8 mouse cellular contexts compared by ENCODE assay signal in the genomic region with DNA sequence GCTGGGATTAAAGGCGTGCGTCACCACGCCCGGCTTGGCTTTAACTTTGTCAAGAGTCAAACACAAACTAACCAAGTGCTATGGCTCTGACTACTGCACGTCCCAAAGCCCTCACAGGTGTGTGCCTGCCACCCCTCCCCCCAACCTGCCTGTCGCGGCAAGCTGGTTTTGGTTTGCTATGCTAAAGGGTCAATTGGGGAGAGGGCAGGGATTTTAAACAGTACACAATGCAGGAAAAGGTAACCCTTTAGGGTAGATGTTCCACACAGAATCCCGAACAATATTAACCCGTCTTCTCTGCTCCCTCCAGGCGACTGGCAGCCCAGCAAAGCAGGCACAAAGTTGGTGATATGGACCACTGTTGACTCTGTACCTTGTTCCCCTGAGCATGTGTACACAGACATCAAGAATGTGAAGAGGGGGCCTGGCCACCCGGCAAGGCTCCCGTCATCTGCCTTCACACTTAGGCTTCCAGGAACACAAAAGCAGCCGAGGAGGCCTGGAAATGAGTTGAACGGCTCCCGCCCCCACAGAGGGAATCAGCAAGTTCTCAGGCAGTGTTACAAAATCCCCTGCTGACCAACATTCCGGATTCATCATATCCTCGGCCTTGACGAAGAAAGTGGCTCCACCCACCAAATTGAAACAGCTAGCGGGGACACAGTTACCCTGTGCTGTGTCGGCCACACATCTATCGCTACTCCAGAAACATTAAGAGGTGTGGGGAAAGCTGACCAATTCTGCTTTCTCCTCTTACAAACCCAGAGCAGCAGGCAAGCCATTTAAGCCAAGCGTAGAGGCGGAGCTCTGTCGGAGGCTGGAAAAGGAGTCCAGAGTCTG. TPM values are rescaled to one million over a fixed set of nuclear protein-coding genes. Genes with fewer than 3 reads are reported as not detected.
DNase-seq lines count a peak whose midpoint lies in the region; ATAC-seq lines count a peak whose summit lies in the region.

No protein-coding gene starts in this region.

- peak overlapping the region; percentile 56 for H3K4me2 ChIP-seq in liver, embryonic 16.5 days (ENCODE audit: low read depth, low read length)
- peak overlapping the region; percentile 5; the same call in 1 of the 2 replicates for H3K4me2 ChIP-seq in neural tube, embryonic 11.5 days (ENCODE audit: low read depth)

- no peak overlapping the region for H3K9ac ChIP-seq in liver, embryonic 16.5 days (ENCODE audit: low read depth, low read length)
- no peak overlapping the region for H3K9ac ChIP-seq in neural tube, embryonic 11.5 days (ENCODE audit: low read length)

- H3K4me1 ChIP-seq in liver, embryonic 16.5 days (ENCODE audit: control insufficient read depth, low read depth, low read length) = peaks cover 16% of the 10 kb centered on the region
- H3K4me1 ChIP-seq in neural tube, embryonic 11.5 days (ENCODE audit: control insufficient read depth, insufficient read depth, low read length) = peaks cover 11% of the 10 kb centered on the region; the same call in 1 of the 2 replicates

- H3K4me3 ChIP-seq in liver, embryonic 16.5 days (ENCODE audit: low read depth, low read length) = peak overlapping the region; percentile 57
- H3K4me3 ChIP-seq in neural tube, embryonic 11.5 days (ENCODE audit: low read depth, low read length) = no peak overlapping the region

- no peaks in the 10 kb centered on the region for H3K36me3 ChIP-seq in liver, embryonic 16.5 days (ENCODE audit: control insufficient read depth, insufficient read depth)
- H3K36me3 ChIP-seq in neural tube, embryonic 11.5 days (ENCODE audit: control insufficient read depth, insufficient read depth, low read length) = no peaks in the 10 kb centered on the region

- H3K9me3 ChIP-seq in liver, embryonic 16.5 days (replicated peaks; ENCODE audit: control insufficient read depth, low read length) = no peaks in the 10 kb centered on the region
- H3K9me3 ChIP-seq in neural tube, embryonic 11.5 days (ENCODE audit: control insufficient read depth, low read length) = no peaks in the 10 kb centered on the region

- peaks cover 60% of the 10 kb centered on the region for H3K27me3 ChIP-seq in liver, embryonic 16.5 days (ENCODE audit: control insufficient read depth, insufficient read depth, low read depth, low read length)
- peaks cover 60% of the 10 kb centered on the region for H3K27me3 ChIP-seq in neural tube, embryonic 11.5 days (ENCODE audit: control insufficient read depth, insufficient read depth, low read length)

- WGBS in liver, embryonic 16.5 days (ENCODE audit: insufficient replicate concordance) = 10% methylated on average over 24 of the region's 24 CpGs
- 4% methylated on average over 24 of the region's 24 CpGs for WGBS in neural tube, embryonic 11.5 days

- peak; percentile 29 to 36 for DNase-seq in left cerebral cortex, adult 18-20 months (ENCODE audit: low spot score in 2 of 2)
- DNase-seq in left cerebral cortex, adult 9 months (ENCODE audit: low spot score in 2 of 2) = no peak
- peak; percentile 77 for DNase-seq in adrenal gland, postnatal 10 days
- peak; percentile 20 to 37 for DNase-seq in gastrocnemius, adult 8-10 months (ENCODE audit: low spot score in 2 of 2)
- peak; percentile 28 for DNase-seq in hindlimb bud, embryonic 11.5 days (ENCODE audit: extremely low spot score, low read depth, low spot score)
- DNase-seq in neural tube, embryonic 11.5 days (ENCODE audit: low spot score) = peak; percentile 36
- DNase-seq in thymus, postnatal 25 days = no peak

- ATAC-seq in liver, embryonic 16.5 days (ENCODE audit: low read depth) = peak; percentile 15; the same call in 1 of the 2 replicates
- no peak for ATAC-seq in neural tube, embryonic 11.5 days (ENCODE audit: insufficient read depth, low FRiP score, low TSS enrichment)

- peak overlapping the region; percentile 80 for H3K27ac ChIP-seq in liver, embryonic 16.5 days (ENCODE audit: low read length)
- H3K27ac ChIP-seq in neural tube, embryonic 11.5 days (ENCODE audit: low read depth, low read length) = no peak overlapping the region

RNA-seq across cellular contexts. Expression of a gene that starts 2.0 kb away (rescaled TPM):
- under 1 TPM; 0.40 to 0.44 TPM for total RNA-seq in left cerebral cortex, adult 18-20 months (2021)
- total RNA-seq in adrenal gland, postnatal 10 days (2021) = 1 to 10 TPM; 5.1 to 5.7 TPM
- 1 to 10 TPM; 3.8 to 5.2 (median 4.3) TPM for total RNA-seq in gastrocnemius, adult 8-10 months (2022)
- 6.3 and 7.4 TPM in 2 replicates for polyA plus RNA-seq in liver, embryonic 16.5 days (2015; fragmentation: Nextera tagmentation; extraction: Ambion mirVana)
- polyA plus RNA-seq in neural tube, embryonic 11.5 days (2014; fragmentation: Nextera tagmentation; extraction: Ambion mirVana) = 0.95 and 1.5 TPM in 2 replicates

RNA-seq across cellular contexts. Expression of a gene that starts 20.7 kb away (rescaled TPM):
- total RNA-seq in left cerebral cortex, adult 18-20 months (2021) = 10 to 100 TPM; 54.2 to 55.2 TPM
- total RNA-seq in adrenal gland, postnatal 10 days (2021) = 10 to 100 TPM; 60.9 to 63.3 TPM
- 10 to 100 TPM; 23.8 to 29.1 (median 26.4) TPM for total RNA-seq in gastrocnemius, adult 8-10 months (2022)
- 37.0 and 38.0 TPM in 2 replicates for polyA plus RNA-seq in liver, embryonic 16.5 days (2015; fragmentation: Nextera tagmentation; extraction: Ambion mirVana)
- 108 TPM in 2 replicates for polyA plus RNA-seq in neural tube, embryonic 11.5 days (2014; fragmentation: Nextera tagmentation; extraction: Ambion mirVana)

Comparison
In these comparisons a context has a peak if more than half of its experiments do, and no peak if none do; other contexts are left out.
1. DNase-seq: peak in left cerebral cortex, adult 18-20 months (2 of 2), adrenal gland, postnatal 10 days (single experiment), gastrocnemius, adult 8-10 months (2 of 2), hindlimb bud, embryonic 11.5 days (single experiment) and neural tube, embryonic 11.5 days (single experiment); none in left cerebral cortex, adult 9 months (0 of 2) and thymus, postnatal 25 days (single experiment).